Mouse (Mus musculus) hematopoietic stem cell, adult 5-6 weeks (primary cell): Measurements from ENCODE around the gene Slc2a9. TPM values are rescaled to one million over a fixed set of nuclear protein-coding genes. Genes with fewer than 3 reads are reported as not detected.

Experiments used
- total RNA-seq: library from RNA; stranded (forward); fragments of 172-1452, 232-1000 nt; gene quantifications from 2 replicates; pipeline ENCODE4 v1.2.3, GENCODE M21; 2017

Gene Slc2a9
- total RNA-seq, 1 experiment from 2014 or later = 6.7 TPM

Other genes starting within 250 kb of the Slc2a9 start
- gene Tmem128, start 243.0 kb downstream of the Slc2a9 start, total RNA-seq = 28.4 and 40.1 TPM in 2 replicates
- gene Otop1, start 227.2 kb downstream of the Slc2a9 start, total RNA-seq = not detected in 2 replicates
- gene Drd5, start 183.8 kb downstream of the Slc2a9 start, total RNA-seq = not detected in 2 replicates
- 175 and 185 TPM in 2 replicates for gene Wdr1, start 60.1 kb upstream of the Slc2a9 start, total RNA-seq
- gene Zfp518b, start 181.7 kb upstream of the Slc2a9 start, total RNA-seq = 4.7 and 6.1 TPM in 2 replicates